Mouse (Mus musculus) midbrain, postnatal 0 days (tissue): ENCODE measurements around the gene Casp1. TPM values are rescaled to one million over a fixed set of nuclear protein-coding genes. Genes with fewer than 3 reads are reported as not detected.

ENCODE experiments used
- ATAC-seq: fragments of 200-750 bp; cut with Nextera tagmentation; 2 replicates; pipeline ENCODE4 v1.8.0; 2017; ENCODE audit warnings: moderate number of reproducible peaks, mild to moderate bottlenecking, moderate TSS enrichment, moderate library complexity; ENCODE audit not compliant: low FRiP score
- DNase-seq: peaks from one replicate; pipeline ENCODE4 v3.0.0-alpha.2; 2015; ENCODE audit warnings: low spot score
- H3K27ac ChIP-seq: fragments of 300-500 bp; sonication (generic); 2 replicates; pipeline ENCODE4 v1.5.1; 2014; ENCODE audit warnings: low read depth, mild to moderate bottlenecking, low read length, mixed read lengths
- H3K27me3 ChIP-seq: fragments of 300-500 bp; sonication (generic); 2 replicates; pipeline ENCODE4 v1.6.1; 2014; ENCODE audit warnings: low read length, control low read depth, mixed read lengths; ENCODE audit not compliant: insufficient read depth
- H3K36me3 ChIP-seq: fragments of 300-500 bp; sonication (generic); 2 replicates; pipeline ENCODE4 v1.6.1; 2014; ENCODE audit warnings: low read length, control low read depth, mixed read lengths; ENCODE audit not compliant: insufficient read depth
- H3K4me1 ChIP-seq: fragments of 300-500 bp; sonication (generic); 2 replicates; pipeline ENCODE4 v1.6.1; 2014; ENCODE audit warnings: mild to moderate bottlenecking, control low read depth, antibody characterized with exemption, low read length, mixed read lengths; ENCODE audit not compliant: insufficient read depth
- H3K4me2 ChIP-seq: fragments of 300-500 bp; sonication (generic); 2 replicates; pipeline ENCODE4 v1.6.1; 2014; ENCODE audit warnings: low read depth, mild to moderate bottlenecking, low read length, mixed read lengths; ENCODE audit not compliant: poor library complexity, severe bottlenecking
- H3K4me3 ChIP-seq: fragments of 300-500 bp; sonication (generic); 2 replicates; pipeline ENCODE4 v1.5.1; 2014; ENCODE audit warnings: low read depth, mild to moderate bottlenecking, low read length, moderate library complexity
- H3K9ac ChIP-seq: fragments of 300-500 bp; sonication (generic); replicated peaks from 2 replicates; pipeline ENCODE4 v1.6.1; 2014; ENCODE audit warnings: mild to moderate bottlenecking, low read length, moderate library complexity, mixed read lengths; ENCODE audit not compliant: poor library complexity, severe bottlenecking
- H3K9me3 ChIP-seq: fragments of 300-500 bp; sonication (generic); 2 replicates; pipeline ENCODE4 v1.6.1; 2016; ENCODE audit warnings: low read length, control low read depth
- CTCF ChIP-seq: IDR thresholded peaks from 2 replicates; pipeline ENCODE4 v1.5.1; 2016; ENCODE audit warnings: antibody characterized with exemption, mild to moderate bottlenecking
- WGBS: fragments of 180-500 bp; shearing (Covaris S2); extraction: QIAGEN DNeasy Blood & Tissue Kit; methylation state at CpG from one replicate; pipeline ENCODE4 v1.1.7; 2014; 5-methylcytosine and 5-hydroxymethylcytosine counted together
- polyA plus RNA-seq: library from polyadenylated mRNA; unstranded; fragments of >200 nt; fragmentation: Nextera tagmentation; extraction: Ambion mirVana; gene quantifications from 2 replicates; pipeline ENCODE4 v1.2.1, GENCODE M21; 2015
- total RNA-seq: library from RNA; depleted of rRNA; stranded (reverse); fragments of >200 nt; gene quantifications from 2 replicates; pipeline ENCODE4 v1.2.3, GENCODE M21; 2014; rRNA removed

Casp1 gene
- total and polyA plus RNA-seq, 2 experiments from 2014 or later: 0.27 to 1.2 TPM

GRCm38 (mm10) chr9:5347381-5347780 lies 49.1 kb downstream of the Casp1 start:
- Histone ChIP-seq H3K4me2 (no peak overlapping the region), H3K36me3 (no peaks in the 10 kb centered on the region), H3K27ac (no peak overlapping the region), H3K9ac (no peak overlapping the region), H3K9me3 (no peaks in the 10 kb centered on the region), H3K27me3 (no peaks in the 10 kb centered on the region), H3K4me3 (no peak overlapping the region), H3K4me1 (no peaks in the 10 kb centered on the region)
- DNase-seq: no peak
- WGBS: 85% methylated on average over 4 of the region's 4 CpGs
- ATAC-seq: no peak
- no peak for TF ChIP-seq CTCF

- DNase-seq (no peak), ATAC-seq (no peak)
- no peaks in the 10 kb centered on the region for H3K9me3 ChIP-seq
- no peaks in the 10 kb centered on the region for H3K27me3 ChIP-seq
- TF ChIP-seq CTCF: no peak
- 82% methylated on average over 2 of the region's 2 CpGs for WGBS
- H3K4me2 ChIP-seq: no peak overlapping the region
- no peak overlapping the region for H3K27ac ChIP-seq
- no peaks in the 10 kb centered on the region for H3K36me3 ChIP-seq
- no peaks in the 10 kb centered on the region for H3K4me1 ChIP-seq
- no peak overlapping the region for H3K9ac ChIP-seq
- H3K4me3 ChIP-seq: no peak overlapping the region
These were observed 55.4 kb downstream of the Casp1 start for GRCm38 (mm10) chr9:5353673-5354072.

GRCm38 (mm10) chr9:5356801-5357200 lies 58.5 kb downstream of the Casp1 start:
- H3K27ac ChIP-seq: no peak overlapping the region
- no peaks in the 10 kb centered on the region for H3K4me1 ChIP-seq
- no peak overlapping the region for H3K9ac ChIP-seq
- no peaks in the 10 kb centered on the region for H3K27me3 ChIP-seq
- H3K4me3 ChIP-seq: no peak overlapping the region
- no peaks in the 10 kb centered on the region for H3K36me3 ChIP-seq
- no peak for TF ChIP-seq CTCF
- H3K9me3 ChIP-seq: no peaks in the 10 kb centered on the region
- DNase-seq (no peak), ATAC-seq (no peak)
- no peak overlapping the region for H3K4me2 ChIP-seq

Other genes with a start within 250 kb of the Casp1 start
- 0.19 TPM in 1 of 2 replicates, not detected in the other for gene Casp4, start 10.3 kb downstream of the Casp1 start, total RNA-seq
- 0.63 and 0.91 TPM in 2 replicates for gene Casp4, start 10.3 kb downstream of the Casp1 start, polyA plus RNA-seq
- gene Casp12, start 46.9 kb downstream of the Casp1 start, total RNA-seq: 0.44 and 1.2 TPM in 2 replicates
- gene Casp12, start 46.9 kb downstream of the Casp1 start, polyA plus RNA-seq: 0.84 and 1.2 TPM in 2 replicates